Mouse (Mus musculus) testis, adult 2 months (tissue): ENCODE measurements at regions not wholly inside any gene's neighbourhood (a gene's known extent, or its start where the extent isn't known, plus 50 kb on each side); places are given as distances from the start of the nearest gene placed in this dataset.

Experiments
- H3K27ac ChIP-seq: fragments of 200-500 bp; 2 replicates; pipeline ENCODE4 v1.5.1; 2012; ENCODE audit warnings: low read depth, low read length; ENCODE audit not compliant: control insufficient read depth, insufficient read depth
- H3K27me3 ChIP-seq: fragments of 200-500 bp; 2 replicates; pipeline ENCODE4 v1.6.1; 2012; ENCODE audit warnings: mild to moderate bottlenecking, low read length, moderate library complexity; ENCODE audit not compliant: control insufficient read depth, insufficient read depth
- H3K36me3 ChIP-seq: fragments of 200-500 bp; 2 replicates; pipeline ENCODE4 v1.6.1; 2012; ENCODE audit warnings: mild to moderate bottlenecking, low read length; ENCODE audit not compliant: control insufficient read depth, insufficient read depth
- H3K4me1 ChIP-seq: fragments of 200-500 bp; 2 replicates; pipeline ENCODE4 v1.6.1; 2012; ENCODE audit warnings: low read length; ENCODE audit not compliant: control insufficient read depth, insufficient read depth
- H3K4me3 ChIP-seq: fragments of 200-500 bp; 2 replicates; pipeline ENCODE4 v1.5.1; 2012; ENCODE audit warnings: low read depth, mild to moderate bottlenecking, low read length, moderate library complexity, mixed read lengths; ENCODE audit not compliant: control insufficient read depth
- CTCF ChIP-seq: fragments of 200-500 bp; IDR thresholded peaks from 2 replicates; pipeline ENCODE4 v1.5.1; 2012; ENCODE audit warnings: low read depth, mild to moderate bottlenecking, inconsistent platforms, low read length, moderate library complexity; ENCODE audit not compliant: control insufficient read depth, insufficient read depth, insufficient replicate concordance
- POLR2A ChIP-seq: fragments of 200-500 bp; IDR thresholded peaks from 2 replicates; pipeline ENCODE4 v1.6.1; 2012; ENCODE audit warnings: low read depth, mild to moderate bottlenecking, inconsistent platforms, low read length, moderate library complexity; ENCODE audit not compliant: control insufficient read depth

- Histone ChIP-seq H3K27me3 (no peaks in the 10 kb centered on the region), H3K4me3 (no peak overlapping the region)
Observed at GRCm38 (mm10) chr11:64836771-64837170, 142.1 kb upstream of the Elac2 start.

GRCm38 (mm10) chr11:64841092-64841491 lies 137.7 kb upstream of the Elac2 start:
- H3K27ac ChIP-seq: no peak overlapping the region
- no peaks in the 10 kb centered on the region for H3K27me3 ChIP-seq
- TF ChIP-seq CTCF (no peak), POLR2A (no peak)
- H3K4me3 ChIP-seq: no peak overlapping the region
- H3K4me1 ChIP-seq: no peaks in the 10 kb centered on the region
- no peaks in the 10 kb centered on the region for H3K36me3 ChIP-seq

More at GRCm38 (mm10) chr11:64836771-64837170, 142.1 kb upstream of the Elac2 start:
- Histone ChIP-seq H3K27ac (no peak overlapping the region), H3K36me3 (no peaks in the 10 kb centered on the region), H3K4me1 (no peaks in the 10 kb centered on the region)
- TF ChIP-seq POLR2A (no peak), CTCF (no peak)

GRCm38 (mm10) chr11:64842775-64843530 lies 135.9 kb upstream of the Elac2 start:
- Histone ChIP-seq H3K27me3 (no peaks in the 10 kb centered on the region), H3K36me3 (no peaks in the 10 kb centered on the region), H3K4me1 (no peaks in the 10 kb centered on the region), H3K27ac (no peak overlapping the region), H3K4me3 (no peak overlapping the region)
- TF ChIP-seq POLR2A (no peak), CTCF (no peak)

- H3K27ac ChIP-seq: no peak overlapping the region
- no peaks in the 10 kb centered on the region for H3K4me1 ChIP-seq
- no peaks in the 10 kb centered on the region for H3K36me3 ChIP-seq
- no peak overlapping the region for H3K4me3 ChIP-seq
- H3K27me3 ChIP-seq: no peaks in the 10 kb centered on the region
- TF ChIP-seq POLR2A (no peak), CTCF (no peak)
Observed at GRCm38 (mm10) chr11:64846577-64847147, 132.2 kb upstream of the Elac2 start.

DNA sequence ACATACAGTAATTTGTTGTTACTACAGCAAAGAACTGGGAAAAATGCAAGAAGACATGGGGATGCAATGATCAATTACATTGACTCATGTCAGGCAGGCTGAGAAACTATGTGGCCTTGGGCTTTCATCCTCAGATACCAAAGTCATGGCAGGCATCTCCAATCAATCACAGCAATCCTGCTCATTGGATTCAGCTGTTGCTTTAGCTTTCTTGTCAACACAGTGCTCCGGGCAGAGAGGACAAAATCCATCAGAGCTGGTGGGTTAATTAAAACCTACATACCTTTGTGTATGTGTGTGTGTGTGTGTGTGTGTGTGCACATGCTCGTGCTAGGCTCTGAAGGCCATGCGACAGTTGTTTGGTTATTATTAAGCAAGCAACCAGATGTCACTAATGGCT lies 119.2 kb upstream of the Elac2 start:
- TF ChIP-seq POLR2A (no peak), CTCF (no peak)
- Histone ChIP-seq H3K36me3 (no peaks in the 10 kb centered on the region), H3K27ac (no peak overlapping the region), H3K27me3 (no peaks in the 10 kb centered on the region), H3K4me3 (no peak overlapping the region), H3K4me1 (no peaks in the 10 kb centered on the region)

GRCm38 (mm10) chr11:64880674-64881073 lies 98.2 kb upstream of the Elac2 start:
- Histone ChIP-seq H3K27me3 (no peaks in the 10 kb centered on the region), H3K4me1 (no peaks in the 10 kb centered on the region), H3K36me3 (no peaks in the 10 kb centered on the region), H3K4me3 (no peak overlapping the region), H3K27ac (no peak overlapping the region)
- no peak for TF ChIP-seq CTCF

GRCm38 (mm10) chr11:64884518-64884917 lies 94.3 kb upstream of the Elac2 start:
- TF ChIP-seq POLR2A: no peak
- no peak for TF ChIP-seq CTCF
- no peaks in the 10 kb centered on the region for H3K36me3 ChIP-seq
- H3K4me1 ChIP-seq: no peaks in the 10 kb centered on the region
- H3K27me3 ChIP-seq: no peaks in the 10 kb centered on the region
- no peak overlapping the region for H3K4me3 ChIP-seq
- H3K27ac ChIP-seq: no peak overlapping the region
